Mouse (Mus musculus): ENCODE measurements around the gene Gars. TPM values are rescaled to one million over a fixed set of nuclear protein-coding genes. Genes with fewer than 3 reads are reported as not detected.

Gars gene
- polyA plus RNA-seq, 1 experiment = 281 TPM

- Histone ChIP-seq H3K36me3 (ENCODE audit: control insufficient read depth, insufficient read depth, low read length, poor library complexity, severe bottlenecking) (no peaks in the 10 kb centered on the region), H3K4me3 (ENCODE audit: low read depth, low read length) (no peak overlapping the region), H3K27ac (ENCODE audit: insufficient read depth, low read length) (no peak overlapping the region), H3K9me3 (replicated peaks; ENCODE audit: control insufficient read depth, insufficient read depth, low read length, poor library complexity, severe bottlenecking) (no peaks in the 10 kb centered on the region), H3K4me1 (ENCODE audit: control insufficient read depth, insufficient read depth, low read length) (no peaks in the 10 kb centered on the region), H3K27me3 (ENCODE audit: control insufficient read depth, insufficient read depth, low read length, poor library complexity, severe bottlenecking) (no peaks in the 10 kb centered on the region), H3K9ac (ENCODE audit: low read depth, poor library complexity, severe bottlenecking) (no peak overlapping the region)
- no peak for TF ChIP-seq CTCF (IDR thresholded peaks at IDR 0.05; ENCODE audit: low read depth, low read length)
- no peak for TF ChIP-seq POLR2A (IDR thresholded peaks at IDR 0.05; ENCODE audit: insufficient read depth, low read length)
- no peak for TF ChIP-seq EP300 (IDR thresholded peaks at IDR 0.05; ENCODE audit: insufficient read depth, low read depth, low read length)
Observed at GRCm38 (mm10) chr6:54997726-54998125, 40.1 kb upstream of the Gars start.

GRCm38 (mm10) chr6:55001320-55001719, 36.5 kb upstream of the Gars start:
- no peaks in the 10 kb centered on the region for H3K27me3 ChIP-seq (ENCODE audit: control insufficient read depth, insufficient read depth, low read length, poor library complexity, severe bottlenecking)
- no peaks in the 10 kb centered on the region for H3K36me3 ChIP-seq (ENCODE audit: control insufficient read depth, insufficient read depth, low read length, poor library complexity, severe bottlenecking)

GRCm38 (mm10) chr6:55002438-55002837, 35.4 kb upstream of the Gars start:
- TF ChIP-seq POLR2A (IDR thresholded peaks at IDR 0.05; ENCODE audit: insufficient read depth, low read length) = no peak
- TF ChIP-seq EP300 (IDR thresholded peaks at IDR 0.05; ENCODE audit: insufficient read depth, low read depth, low read length) = no peak
- no peak for TF ChIP-seq CTCF (IDR thresholded peaks at IDR 0.05; ENCODE audit: low read depth, low read length)
- no peak overlapping the region for H3K4me3 ChIP-seq (ENCODE audit: low read depth, low read length)

More at GRCm38 (mm10) chr6:55001320-55001719, 36.5 kb upstream of the Gars start:
- Histone ChIP-seq H3K4me1 (ENCODE audit: control insufficient read depth, insufficient read depth, low read length) (no peaks in the 10 kb centered on the region), H3K9me3 (replicated peaks; ENCODE audit: control insufficient read depth, insufficient read depth, low read length, poor library complexity, severe bottlenecking) (no peaks in the 10 kb centered on the region), H3K27ac (ENCODE audit: insufficient read depth, low read length) (no peak overlapping the region), H3K4me3 (ENCODE audit: low read depth, low read length) (no peak overlapping the region), H3K9ac (ENCODE audit: low read depth, poor library complexity, severe bottlenecking) (no peak overlapping the region)
- TF ChIP-seq EP300 (IDR thresholded peaks at IDR 0.05; ENCODE audit: insufficient read depth, low read depth, low read length) = no peak
- no peak for TF ChIP-seq CTCF (IDR thresholded peaks at IDR 0.05; ENCODE audit: low read depth, low read length)
- no peak for TF ChIP-seq POLR2A (IDR thresholded peaks at IDR 0.05; ENCODE audit: insufficient read depth, low read length)

DNA sequence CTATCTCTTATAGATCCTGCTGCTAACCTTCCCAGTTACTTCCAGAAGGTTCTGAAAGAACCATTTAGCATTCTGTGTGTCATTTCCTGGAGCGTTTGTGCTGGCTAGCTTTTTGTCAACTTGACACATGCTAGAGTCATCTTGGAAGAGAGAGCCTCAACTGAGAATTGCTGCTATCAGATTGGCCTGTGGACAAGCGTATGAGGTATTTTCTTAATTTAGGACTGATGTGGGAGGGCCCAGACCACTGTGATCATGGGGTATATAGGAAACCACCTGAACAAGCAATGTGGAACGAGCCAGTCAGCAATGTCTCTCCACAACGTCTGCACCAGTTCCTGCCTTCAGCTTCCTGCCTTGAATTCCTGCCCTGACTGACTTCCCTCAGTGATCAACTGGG, 34.2 kb upstream of the Gars start:
- H3K9me3 ChIP-seq (replicated peaks; ENCODE audit: control insufficient read depth, insufficient read depth, low read length, poor library complexity, severe bottlenecking) = no peaks in the 10 kb centered on the region
- no peak overlapping the region for H3K4me3 ChIP-seq (ENCODE audit: low read depth, low read length)
- H3K36me3 ChIP-seq (ENCODE audit: control insufficient read depth, insufficient read depth, low read length, poor library complexity, severe bottlenecking) = no peaks in the 10 kb centered on the region
- TF ChIP-seq CTCF (IDR thresholded peaks at IDR 0.05; ENCODE audit: low read depth, low read length) = no peak
- no peak for TF ChIP-seq EP300 (IDR thresholded peaks at IDR 0.05; ENCODE audit: insufficient read depth, low read depth, low read length)
- no peak for TF ChIP-seq POLR2A (IDR thresholded peaks at IDR 0.05; ENCODE audit: insufficient read depth, low read length)
- H3K4me1 ChIP-seq (ENCODE audit: control insufficient read depth, insufficient read depth, low read length) = no peaks in the 10 kb centered on the region
- no peak overlapping the region for H3K27ac ChIP-seq (ENCODE audit: insufficient read depth, low read length)
- H3K27me3 ChIP-seq (ENCODE audit: control insufficient read depth, insufficient read depth, low read length, poor library complexity, severe bottlenecking) = no peaks in the 10 kb centered on the region
- no peak overlapping the region for H3K9ac ChIP-seq (ENCODE audit: low read depth, poor library complexity, severe bottlenecking)

More at GRCm38 (mm10) chr6:55002438-55002837, 35.4 kb upstream of the Gars start:
- Histone ChIP-seq H3K36me3 (ENCODE audit: control insufficient read depth, insufficient read depth, low read length, poor library complexity, severe bottlenecking) (no peaks in the 10 kb centered on the region), H3K27ac (ENCODE audit: insufficient read depth, low read length) (no peak overlapping the region), H3K9ac (ENCODE audit: low read depth, poor library complexity, severe bottlenecking) (no peak overlapping the region), H3K9me3 (replicated peaks; ENCODE audit: control insufficient read depth, insufficient read depth, low read length, poor library complexity, severe bottlenecking) (no peaks in the 10 kb centered on the region), H3K27me3 (ENCODE audit: control insufficient read depth, insufficient read depth, low read length, poor library complexity, severe bottlenecking) (no peaks in the 10 kb centered on the region), H3K4me1 (ENCODE audit: control insufficient read depth, insufficient read depth, low read length) (no peaks in the 10 kb centered on the region)

GRCm38 (mm10) chr6:55008401-55008800, 29.4 kb upstream of the Gars start:
- no peaks in the 10 kb centered on the region for H3K27me3 ChIP-seq (ENCODE audit: control insufficient read depth, insufficient read depth, low read length, poor library complexity, severe bottlenecking)
- no peak overlapping the region for H3K9ac ChIP-seq (ENCODE audit: low read depth, poor library complexity, severe bottlenecking)

GRCm38 (mm10) chr6:55009391-55010230, 28.2 kb upstream of the Gars start:
- H3K4me1 ChIP-seq (ENCODE audit: control insufficient read depth, insufficient read depth, low read length) = no peaks in the 10 kb centered on the region
- H3K4me3 ChIP-seq (ENCODE audit: low read depth, low read length) = no peak overlapping the region
- no peaks in the 10 kb centered on the region for H3K27me3 ChIP-seq (ENCODE audit: control insufficient read depth, insufficient read depth, low read length, poor library complexity, severe bottlenecking)
- H3K27ac ChIP-seq (ENCODE audit: insufficient read depth, low read length) = no peak overlapping the region
- H3K36me3 ChIP-seq (ENCODE audit: control insufficient read depth, insufficient read depth, low read length, poor library complexity, severe bottlenecking) = no peaks in the 10 kb centered on the region
- no peak overlapping the region for H3K9ac ChIP-seq (ENCODE audit: low read depth, poor library complexity, severe bottlenecking)
- H3K9me3 ChIP-seq (replicated peaks; ENCODE audit: control insufficient read depth, insufficient read depth, low read length, poor library complexity, severe bottlenecking) = no peaks in the 10 kb centered on the region
- TF ChIP-seq EP300 (IDR thresholded peaks at IDR 0.05; ENCODE audit: insufficient read depth, low read depth, low read length) (no peak), POLR2A (IDR thresholded peaks at IDR 0.05; ENCODE audit: insufficient read depth, low read length) (no peak), CTCF (IDR thresholded peaks at IDR 0.05; ENCODE audit: low read depth, low read length) (no peak)

More at GRCm38 (mm10) chr6:55008401-55008800, 29.4 kb upstream of the Gars start:
- H3K4me1 ChIP-seq (ENCODE audit: control insufficient read depth, insufficient read depth, low read length) = no peaks in the 10 kb centered on the region
- H3K9me3 ChIP-seq (replicated peaks; ENCODE audit: control insufficient read depth, insufficient read depth, low read length, poor library complexity, severe bottlenecking) = no peaks in the 10 kb centered on the region
- H3K4me3 ChIP-seq (ENCODE audit: low read depth, low read length) = no peak overlapping the region
- no peak overlapping the region for H3K27ac ChIP-seq (ENCODE audit: insufficient read depth, low read length)
- no peaks in the 10 kb centered on the region for H3K36me3 ChIP-seq (ENCODE audit: control insufficient read depth, insufficient read depth, low read length, poor library complexity, severe bottlenecking)
- TF ChIP-seq EP300 (IDR thresholded peaks at IDR 0.05; ENCODE audit: insufficient read depth, low read depth, low read length) (no peak), POLR2A (IDR thresholded peaks at IDR 0.05; ENCODE audit: insufficient read depth, low read length) (no peak), CTCF (IDR thresholded peaks at IDR 0.05; ENCODE audit: low read depth, low read length) (no peak)
